Mouse (Mus musculus): ENCODE results near the gene Pfdn6. TPM values are rescaled to one million over a fixed set of nuclear protein-coding genes. Genes with fewer than 3 reads are reported as not detected.
A peak's percentile ranks its signal among the peaks of the same experiment; 100 is the strongest.

Pfdn6 gene
- polyA plus RNA-seq, 1 experiment from 2014 or later, result 151 TPM

- no peaks in the 10 kb centered on the region for H3K9me3 ChIP-seq (ENCODE audit: control insufficient read depth, low read length)
- peak within 1 kb of the TSS; percentile 80 for H3K4me2 ChIP-seq (ENCODE audit: low read depth, low read length)
- H3K36me3 ChIP-seq (ENCODE audit: control insufficient read depth, insufficient read depth, low read length), result peaks cover 22% of the 10 kb centered on the region
- H3K4me1 ChIP-seq (replicated peaks; ENCODE audit: control insufficient read depth, insufficient read depth, low read length), result peaks cover 39% of the 10 kb centered on the region
- peak within 1 kb of the TSS; percentile 92 for H3K27ac ChIP-seq (ENCODE audit: low read length)
- ATAC-seq (ENCODE audit: low read depth), result peak; percentile 75
- peak within 1 kb of the TSS; percentile 50 for H3K4me3 ChIP-seq (ENCODE audit: low read length)
- WGBS, result under 1% methylated on average over 45 of the region's 45 CpGs
- peak within 1 kb of the TSS; percentile 68 for H3K9ac ChIP-seq (ENCODE audit: low read length)
- H3K27me3 ChIP-seq (ENCODE audit: control insufficient read depth, insufficient read depth, low read depth, low read length), result no peaks in the 10 kb centered on the region
Observed at GRCm38 (mm10) chr17:33951021-33951946, 11.1 kb upstream of the Pfdn6 start, which contains the start of gene B3galt4. Gene B3galt4 (minus strand): TSS chr17:33951488.

- no peak overlapping the region for H3K27ac ChIP-seq (ENCODE audit: low read length)
- no peaks in the 10 kb centered on the region for H3K27me3 ChIP-seq (ENCODE audit: control insufficient read depth, insufficient read depth, low read depth, low read length)
- WGBS, result 70% methylated on average over 10 of the region's 10 CpGs
- H3K4me2 ChIP-seq (ENCODE audit: low read depth, low read length), result peak overlapping the region; percentile 80
- H3K36me3 ChIP-seq (ENCODE audit: control insufficient read depth, insufficient read depth, low read length), result peaks cover 24% of the 10 kb centered on the region
- no peak for ATAC-seq (ENCODE audit: low read depth)
- peaks cover 39% of the 10 kb centered on the region for H3K4me1 ChIP-seq (replicated peaks; ENCODE audit: control insufficient read depth, insufficient read depth, low read length)
- no peaks in the 10 kb centered on the region for H3K9me3 ChIP-seq (ENCODE audit: control insufficient read depth, low read length)
- peak overlapping the region; percentile 50 for H3K4me3 ChIP-seq (ENCODE audit: low read length)
- H3K9ac ChIP-seq (ENCODE audit: low read length), result peak overlapping the region; percentile 68; the same call in 1 of the 2 replicates
Observed at GRCm38 (mm10) chr17:33950131-33950625, 10.0 kb upstream of the Pfdn6 start.

GRCm38 (mm10) chr17:33948905-33949537 lies 8.9 kb upstream of the Pfdn6 start:
- Histone ChIP-seq H3K4me1 (replicated peaks; ENCODE audit: control insufficient read depth, insufficient read depth, low read length) (peaks cover 32% of the 10 kb centered on the region), H3K27me3 (ENCODE audit: control insufficient read depth, insufficient read depth, low read depth, low read length) (no peaks in the 10 kb centered on the region), H3K27ac (ENCODE audit: low read length) (no peak overlapping the region), H3K4me3 (ENCODE audit: low read length) (no peak overlapping the region), H3K9ac (ENCODE audit: low read length) (no peak overlapping the region), H3K9me3 (ENCODE audit: control insufficient read depth, low read length) (no peaks in the 10 kb centered on the region), H3K36me3 (ENCODE audit: control insufficient read depth, insufficient read depth, low read length) (peaks cover 27% of the 10 kb centered on the region), H3K4me2 (ENCODE audit: low read depth, low read length) (no peak overlapping the region)
- 86% methylated on average over 19 of the region's 19 CpGs for WGBS
- no peak for ATAC-seq (ENCODE audit: low read depth)

GRCm38 (mm10) chr17:33948090-33948904 lies 8.2 kb upstream of the Pfdn6 start:
- no peaks in the 10 kb centered on the region for H3K9me3 ChIP-seq (ENCODE audit: control insufficient read depth, low read length)
- no peak overlapping the region for H3K9ac ChIP-seq (ENCODE audit: low read length)
- no peak overlapping the region for H3K27ac ChIP-seq (ENCODE audit: low read length)
- ATAC-seq (ENCODE audit: low read depth), result no peak
- H3K36me3 ChIP-seq (ENCODE audit: control insufficient read depth, insufficient read depth, low read length), result peaks cover 28% of the 10 kb centered on the region
- H3K4me1 ChIP-seq (replicated peaks; ENCODE audit: control insufficient read depth, insufficient read depth, low read length), result peaks cover 25% of the 10 kb centered on the region
- H3K27me3 ChIP-seq (ENCODE audit: control insufficient read depth, insufficient read depth, low read depth, low read length), result no peaks in the 10 kb centered on the region
- no peak overlapping the region for H3K4me3 ChIP-seq (ENCODE audit: low read length)
- WGBS, result 81% methylated on average over 22 of the region's 22 CpGs
- H3K4me2 ChIP-seq (ENCODE audit: low read depth, low read length), result no peak overlapping the region

- WGBS, result 84% methylated on average over 10 of the region's 10 CpGs
- Histone ChIP-seq H3K9ac (ENCODE audit: low read length) (no peak overlapping the region), H3K27ac (ENCODE audit: low read length) (no peak overlapping the region), H3K4me3 (ENCODE audit: low read length) (no peak overlapping the region), H3K9me3 (ENCODE audit: control insufficient read depth, low read length) (no peaks in the 10 kb centered on the region), H3K27me3 (ENCODE audit: control insufficient read depth, insufficient read depth, low read depth, low read length) (no peaks in the 10 kb centered on the region), H3K4me2 (ENCODE audit: low read depth, low read length) (no peak overlapping the region), H3K36me3 (ENCODE audit: control insufficient read depth, insufficient read depth, low read length) (peaks cover 25% of the 10 kb centered on the region), H3K4me1 (replicated peaks; ENCODE audit: control insufficient read depth, insufficient read depth, low read length) (peaks cover 18% of the 10 kb centered on the region)
- ATAC-seq (ENCODE audit: low read depth), result no peak
Observed at GRCm38 (mm10) chr17:33947430-33948089, 7.4 kb upstream of the Pfdn6 start.

- Histone ChIP-seq H3K4me3 (ENCODE audit: low read length) (no peak overlapping the region), H3K9ac (ENCODE audit: low read length) (no peak overlapping the region), H3K9me3 (ENCODE audit: control insufficient read depth, low read length) (no peaks in the 10 kb centered on the region), H3K27ac (ENCODE audit: low read length) (no peak overlapping the region), H3K27me3 (ENCODE audit: control insufficient read depth, insufficient read depth, low read depth, low read length) (no peaks in the 10 kb centered on the region), H3K4me2 (ENCODE audit: low read depth, low read length) (no peak overlapping the region), H3K36me3 (ENCODE audit: control insufficient read depth, insufficient read depth, low read length) (peaks cover 21% of the 10 kb centered on the region), H3K4me1 (replicated peaks; ENCODE audit: control insufficient read depth, insufficient read depth, low read length) (peaks cover 17% of the 10 kb centered on the region)
- WGBS, result 91% methylated on average over 15 of the region's 15 CpGs
- no peak for ATAC-seq (ENCODE audit: low read depth)
Observed at GRCm38 (mm10) chr17:33943454-33943853, 3.3 kb upstream of the Pfdn6 start.

- H3K4me1 ChIP-seq (replicated peaks; ENCODE audit: control insufficient read depth, insufficient read depth, low read length), result peaks cover 17% of the 10 kb centered on the region
- H3K27me3 ChIP-seq (ENCODE audit: control insufficient read depth, insufficient read depth, low read depth, low read length), result no peaks in the 10 kb centered on the region
- H3K9me3 ChIP-seq (ENCODE audit: control insufficient read depth, low read length), result no peaks in the 10 kb centered on the region
- peak overlapping the region; percentile 76 for H3K4me2 ChIP-seq (ENCODE audit: low read depth, low read length)
- WGBS, result 43% methylated on average over 19 of the region's 19 CpGs
- H3K36me3 ChIP-seq (ENCODE audit: control insufficient read depth, insufficient read depth, low read length), result peaks cover 28% of the 10 kb centered on the region
- peak overlapping the region; percentile 85 for H3K9ac ChIP-seq (ENCODE audit: low read length)
- H3K4me3 ChIP-seq (ENCODE audit: low read length), result peak overlapping the region; percentile 89
- no peak overlapping the region for H3K27ac ChIP-seq (ENCODE audit: low read length)
- ATAC-seq (ENCODE audit: low read depth), result no peak
Observed at GRCm38 (mm10) chr17:33941381-33941780, 1.2 kb upstream of the Pfdn6 start.

GRCm38 (mm10) chr17:33940981-33941380 lies 838 bp upstream of the Pfdn6 start:
- 0 out of 2 replicates have a peak, but pooled peaks have one; percentile 2 for ATAC-seq (ENCODE audit: low read depth)
- peak overlapping the region; percentile 89 for H3K4me3 ChIP-seq (ENCODE audit: low read length)
- H3K4me1 ChIP-seq (replicated peaks; ENCODE audit: control insufficient read depth, insufficient read depth, low read length), result peaks cover 17% of the 10 kb centered on the region
- peak overlapping the region; percentile 76 for H3K4me2 ChIP-seq (ENCODE audit: low read depth, low read length)
- H3K36me3 ChIP-seq (ENCODE audit: control insufficient read depth, insufficient read depth, low read length), result peaks cover 26% of the 10 kb centered on the region
- under 1% methylated on average over 26 of the region's 26 CpGs for WGBS
- no peaks in the 10 kb centered on the region for H3K27me3 ChIP-seq (ENCODE audit: control insufficient read depth, insufficient read depth, low read depth, low read length)
- H3K9ac ChIP-seq (ENCODE audit: low read length), result peak overlapping the region; percentile 85
- H3K27ac ChIP-seq (ENCODE audit: low read length), result no peak overlapping the region
- no peaks in the 10 kb centered on the region for H3K9me3 ChIP-seq (ENCODE audit: control insufficient read depth, low read length)
